Mouse (Mus musculus) liver, embryonic 16.5 days (tissue): ENCODE measurements at regions not wholly inside any gene's neighbourhood (a gene's known extent, or its start where the extent isn't known, plus 50 kb on each side); places are given as distances from the start of the nearest gene placed in this dataset.

Source experiments
- ATAC-seq: fragments of 200-750 bp; cut with Nextera tagmentation; 2 replicates; pipeline ENCODE4 v1.8.0; 2017; ENCODE audit warnings: low read depth, mild to moderate bottlenecking, moderate number of reproducible peaks, moderate library complexity
- H3K27ac ChIP-seq: fragments of 300-500 bp; sonication (generic); 2 replicates; pipeline ENCODE4 v1.5.1; 2014; ENCODE audit warnings: mild to moderate bottlenecking, low read length
- H3K27me3 ChIP-seq: fragments of 300-500 bp; sonication (generic); 2 replicates; pipeline ENCODE4 v1.6.1; 2014; ENCODE audit warnings: low read depth, low read length, mixed read lengths; ENCODE audit not compliant: control insufficient read depth, insufficient read depth
- H3K36me3 ChIP-seq: fragments of 300-500 bp; sonication (generic); 2 replicates; pipeline ENCODE4 v1.6.1; 2014; ENCODE audit warnings: mild to moderate bottlenecking; ENCODE audit not compliant: control insufficient read depth, insufficient read depth
- H3K4me1 ChIP-seq: fragments of 300-500 bp; sonication (generic); 2 replicates; pipeline ENCODE4 v1.6.1; 2014; ENCODE audit warnings: low read depth, low read length, mixed read lengths; ENCODE audit not compliant: control insufficient read depth
- H3K4me2 ChIP-seq: fragments of 300-500 bp; sonication (generic); 2 replicates; pipeline ENCODE4 v1.6.1; 2014; ENCODE audit warnings: low read depth, low read length, mixed read lengths
- H3K4me3 ChIP-seq: fragments of 300-500 bp; sonication (generic); 2 replicates; pipeline ENCODE4 v1.5.1; 2014; ENCODE audit warnings: low read depth, mild to moderate bottlenecking, low read length
- H3K9ac ChIP-seq: fragments of 300-500 bp; sonication (generic); 2 replicates; pipeline ENCODE4 v1.6.1; 2014; ENCODE audit warnings: low read depth, low read length
- H3K9me3 ChIP-seq: fragments of 300-500 bp; sonication (generic); replicated peaks from 2 replicates; pipeline ENCODE4 v1.6.1; 2016; ENCODE audit warnings: low read length; ENCODE audit not compliant: control insufficient read depth
- whole genome bisulfite sequencing: fragments of 180-500 bp; shearing (Covaris S2); extraction: QIAGEN DNeasy Blood & Tissue Kit; methylation state at CpG from one replicate; pipeline ENCODE4 v1.1.7; 2014; ENCODE audit not compliant: insufficient replicate concordance; 5-methylcytosine and 5-hydroxymethylcytosine counted together

GRCm38 (mm10) chr3:132353204-132353603 lies 268.1 kb downstream of the Dkk2 start:
- H3K4me3 ChIP-seq: no peak overlapping the region
- no peak overlapping the region for H3K27ac ChIP-seq
- WGBS: 56% methylated on average over 2 of the region's 2 CpGs
- H3K4me2 ChIP-seq: no peak overlapping the region
- H3K36me3 ChIP-seq: no peaks in the 10 kb centered on the region
- no peaks in the 10 kb centered on the region for H3K9me3 ChIP-seq
- no peaks in the 10 kb centered on the region for H3K27me3 ChIP-seq
- no peak for ATAC-seq
- H3K4me1 ChIP-seq: no peaks in the 10 kb centered on the region
- H3K9ac ChIP-seq: no peak overlapping the region

- peak; percentile 53; the same call in 1 of the 2 replicates for ATAC-seq
- Histone ChIP-seq H3K4me1 (no peaks in the 10 kb centered on the region), H3K9me3 (no peaks in the 10 kb centered on the region), H3K36me3 (no peaks in the 10 kb centered on the region), H3K27ac (no peak overlapping the region), H3K9ac (no peak overlapping the region), H3K4me2 (no peak overlapping the region), H3K4me3 (no peak overlapping the region), H3K27me3 (no peaks in the 10 kb centered on the region)
- WGBS: 57% methylated on average over 3 of the region's 3 CpGs
These were observed 270.0 kb upstream of the Gimd1 start for GRCm38 (mm10) chr3:132359596-132359995.

DNA sequence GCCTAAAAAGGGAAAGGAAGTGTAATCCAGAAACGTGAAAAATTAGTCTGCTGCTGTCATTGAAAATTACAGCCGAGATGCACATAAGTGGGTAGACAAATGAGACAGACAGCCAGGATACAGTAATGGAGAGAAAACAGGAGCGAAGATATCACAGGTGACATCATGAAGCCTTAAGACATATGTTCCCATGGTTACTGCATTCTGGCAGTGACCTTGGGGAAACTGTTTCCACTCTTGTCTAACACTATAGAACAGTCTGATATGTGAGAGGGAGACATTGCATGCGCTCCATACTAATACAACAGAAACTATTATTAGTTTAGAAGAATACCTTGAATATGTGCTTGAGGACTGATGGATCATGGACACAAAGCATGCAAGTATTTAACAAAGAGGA lies 254.0 kb upstream of the Gimd1 start:
- H3K36me3 ChIP-seq: no peaks in the 10 kb centered on the region
- no peaks in the 10 kb centered on the region for H3K27me3 ChIP-seq
- H3K4me3 ChIP-seq: no peak overlapping the region
- WGBS: 54% methylated on average over 4 of the region's 4 CpGs
- no peak overlapping the region for H3K9ac ChIP-seq
- no peaks in the 10 kb centered on the region for H3K9me3 ChIP-seq
- no peak overlapping the region for H3K4me2 ChIP-seq
- H3K27ac ChIP-seq: no peak overlapping the region
- H3K4me1 ChIP-seq: no peaks in the 10 kb centered on the region
- no peak for ATAC-seq

- ATAC-seq: no peak
- Histone ChIP-seq H3K9ac (no peak overlapping the region), H3K27ac (no peak overlapping the region), H3K36me3 (no peaks in the 10 kb centered on the region), H3K4me3 (no peak overlapping the region), H3K9me3 (no peaks in the 10 kb centered on the region), H3K4me2 (no peak overlapping the region), H3K27me3 (no peaks in the 10 kb centered on the region), H3K4me1 (no peaks in the 10 kb centered on the region)
- WGBS: 33% methylated on average over 2 of the region's 2 CpGs
These were observed 211.9 kb upstream of the Gimd1 start for GRCm38 (mm10) chr3:132417742-132418141.

GRCm38 (mm10) chr3:132425819-132426671 lies 203.6 kb upstream of the Gimd1 start:
- Histone ChIP-seq H3K9ac (no peak overlapping the region), H3K4me1 (no peaks in the 10 kb centered on the region), H3K4me2 (no peak overlapping the region), H3K9me3 (no peaks in the 10 kb centered on the region), H3K27ac (no peak overlapping the region), H3K4me3 (no peak overlapping the region), H3K27me3 (no peaks in the 10 kb centered on the region), H3K36me3 (no peaks in the 10 kb centered on the region)
- WGBS: 48% methylated on average over 11 of the region's 11 CpGs
- ATAC-seq: no peak

GRCm38 (mm10) chr3:132427244-132427643 lies 202.4 kb upstream of the Gimd1 start:
- no peak overlapping the region for H3K4me3 ChIP-seq
- H3K4me2 ChIP-seq: no peak overlapping the region
- no peak overlapping the region for H3K27ac ChIP-seq
- H3K27me3 ChIP-seq: no peaks in the 10 kb centered on the region
- 50% methylated on average over 9 of the region's 9 CpGs for WGBS
- no peaks in the 10 kb centered on the region for H3K36me3 ChIP-seq
- no peaks in the 10 kb centered on the region; the same call in 1 of the 2 replicates for H3K9me3 ChIP-seq
- H3K9ac ChIP-seq: no peak overlapping the region
- H3K4me1 ChIP-seq: no peaks in the 10 kb centered on the region
- no peak for ATAC-seq

GRCm38 (mm10) chr3:132428148-132428547 lies 201.5 kb upstream of the Gimd1 start:
- Histone ChIP-seq H3K36me3 (no peaks in the 10 kb centered on the region), H3K4me1 (no peaks in the 10 kb centered on the region), H3K9me3 (no peaks in the 10 kb centered on the region; the same call in 1 of the 2 replicates), H3K9ac (no peak overlapping the region), H3K27ac (no peak overlapping the region), H3K4me2 (no peak overlapping the region), H3K4me3 (no peak overlapping the region), H3K27me3 (no peaks in the 10 kb centered on the region)
- ATAC-seq: no peak
- WGBS: 32% methylated on average over 17 of the region's 17 CpGs

DNA sequence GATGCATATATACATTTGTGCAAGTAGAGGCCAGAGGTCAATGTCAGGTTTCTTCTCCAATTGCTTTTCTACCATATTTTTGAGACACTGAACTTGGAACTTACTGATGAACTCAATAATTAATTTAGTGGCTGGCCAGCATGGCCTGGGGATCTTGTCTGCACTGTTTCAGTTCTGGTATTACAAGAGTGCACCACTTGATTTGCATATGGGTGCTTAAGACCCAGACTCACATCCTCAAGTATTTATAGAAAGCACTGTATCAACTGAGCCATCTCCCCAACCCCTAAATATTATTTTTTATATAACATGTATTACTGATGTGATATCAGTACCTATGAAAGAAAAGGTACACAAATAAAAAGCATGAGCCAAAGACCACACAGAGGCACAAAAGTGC lies 197.8 kb upstream of the Gimd1 start:
- Histone ChIP-seq H3K4me2 (no peak overlapping the region), H3K4me3 (no peak overlapping the region), H3K36me3 (no peaks in the 10 kb centered on the region), H3K27ac (no peak overlapping the region), H3K9me3 (no peaks in the 10 kb centered on the region; the same call in 1 of the 2 replicates), H3K27me3 (no peaks in the 10 kb centered on the region), H3K4me1 (no peaks in the 10 kb centered on the region), H3K9ac (no peak overlapping the region)
- no peak for ATAC-seq

DNA sequence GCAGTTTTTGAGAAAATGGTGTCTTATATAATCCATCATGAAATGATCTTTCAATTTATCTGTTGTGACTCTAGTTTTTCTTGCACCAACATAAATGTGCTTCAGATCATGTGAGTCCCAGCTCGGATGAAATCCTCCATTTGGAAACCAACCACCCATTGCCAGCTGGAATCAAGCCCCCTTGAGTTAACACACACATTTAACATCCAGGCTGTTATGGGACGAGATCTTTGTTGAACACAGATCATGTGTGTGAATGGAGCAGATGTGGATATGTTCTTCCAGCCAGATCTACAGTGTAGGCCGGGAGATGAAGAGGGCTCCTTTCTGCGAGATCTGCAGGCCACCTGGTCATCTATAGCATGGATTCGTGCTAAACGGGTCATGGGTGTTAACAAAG lies 188.4 kb upstream of the Gimd1 start:
- Histone ChIP-seq H3K4me1 (no peaks in the 10 kb centered on the region), H3K9ac (no peak overlapping the region), H3K4me2 (no peak overlapping the region), H3K36me3 (no peaks in the 10 kb centered on the region), H3K4me3 (no peak overlapping the region), H3K9me3 (no peaks in the 10 kb centered on the region), H3K27me3 (no peaks in the 10 kb centered on the region), H3K27ac (no peak overlapping the region)
- 62% methylated on average over 6 of the region's 6 CpGs for WGBS
- ATAC-seq: no peak
